13 mouse cellular contexts compared by ENCODE assay signal in genomic region chr7:101696931-101697723, GRCm38 (mm10). TPM values are rescaled to one million over a fixed set of nuclear protein-coding genes. Genes with fewer than 3 reads are reported as not detected.
A peak's percentile ranks its signal among the peaks of the same experiment; 100 is the strongest.
DNase-seq lines count a peak whose midpoint lies in the region; ATAC-seq and TF ChIP-seq lines count a peak whose summit lies in the region.
"Had no signal": no experiment of that assay in that cellular context is flagged by ENCODE, and none has a peak within 500 bp of the region (broad histone marks: within the 10 kb centered on the region; RNA-seq: fewer than 3 reads in every experiment).

No protein-coding gene starts in this region.

- no peak overlapping the region for H3K4me3 ChIP-seq in forebrain, embryonic 15.5 days
- H3K4me3 ChIP-seq in forebrain, embryonic 10.5 days, result no peak overlapping the region
- H3K4me3 ChIP-seq in liver, embryonic 14.5 days (ENCODE audit: insufficient read depth in 1 of 2, low read depth in 2 of 2, low read length in 2 of 2), result no peak overlapping the region
- H3K4me3 ChIP-seq: embryonic facial prominence, embryonic 15.5 days; gastrocnemius, adult 2 months; layer of hippocampus, adult 2 months; limb, embryonic 15.5 days had no signal

- TF ChIP-seq POLR2A in brain, embryonic 14.5 days (IDR thresholded peaks at IDR 0.05; ENCODE audit: borderline replicate concordance, extremely low read depth, insufficient read depth, insufficient read length, poor library complexity, severe bottlenecking), result no peak

- no peak overlapping the region for H3K9ac ChIP-seq in forebrain, embryonic 15.5 days (replicated peaks)
- 0 out of 2 replicates have a peak overlapping the region, but pooled peaks have one; percentile 4 for H3K9ac ChIP-seq in liver, embryonic 14.5 days (replicated peaks)
- H3K9ac ChIP-seq: embryonic facial prominence, embryonic 15.5 days; limb, embryonic 15.5 days had no signal

- peaks cover 14% of the 10 kb centered on the region for H3K4me1 ChIP-seq in forebrain, embryonic 15.5 days
- peaks cover 6% of the 10 kb centered on the region; the same call in 1 of the 2 replicates for H3K4me1 ChIP-seq in forebrain, embryonic 10.5 days
- H3K4me1 ChIP-seq in liver, embryonic 14.5 days (replicated peaks; ENCODE audit: control insufficient read depth in 2 of 2, insufficient read depth in 2 of 2, low read length in 1 of 2), result peaks cover 11 to 19% of the 10 kb centered on the region in 2 experiments
- H3K4me1 ChIP-seq: embryonic facial prominence, embryonic 15.5 days had no signal

- no peak overlapping the region for H3K4me2 ChIP-seq in forebrain, embryonic 15.5 days (replicated peaks)
- no peak overlapping the region; the same call in 1 of the 2 replicates for H3K4me2 ChIP-seq in liver, embryonic 14.5 days (ENCODE audit: low read depth)
- H3K4me2 ChIP-seq: embryonic facial prominence, embryonic 15.5 days; limb, embryonic 15.5 days had no signal

- TF ChIP-seq EP300 in liver, embryonic 14.5 days (IDR thresholded peaks at IDR 0.05; ENCODE audit: low read depth), result peak; percentile 80

- H3K27ac ChIP-seq in forebrain, embryonic 15.5 days (replicated peaks), result no peak overlapping the region
- H3K27ac ChIP-seq in forebrain, embryonic 10.5 days, result no peak overlapping the region
- H3K27ac ChIP-seq in liver, embryonic 14.5 days, result no peak overlapping the region
- H3K27ac ChIP-seq: embryonic facial prominence, embryonic 15.5 days; gastrocnemius, adult 2 months; layer of hippocampus, adult 2 months; limb, embryonic 15.5 days had no signal

- WGBS in forebrain, embryonic 15.5 days, result 46% methylated on average over 10 of the region's 10 CpGs
- 87% methylated on average over 10 of the region's 10 CpGs for WGBS in forebrain, embryonic 10.5 days
- 45% methylated on average over 10 of the region's 10 CpGs for WGBS in liver, embryonic 14.5 days (ENCODE audit: insufficient replicate concordance)

- ATAC-seq in forebrain, embryonic 15.5 days (replicated peaks), result peak; percentile 75
- peak; percentile 91 for ATAC-seq in liver, embryonic 14.5 days (ENCODE audit: insufficient read depth)

- no peaks in the 10 kb centered on the region for H3K9me3 ChIP-seq in forebrain, embryonic 15.5 days
- no peaks in the 10 kb centered on the region for H3K9me3 ChIP-seq in forebrain, embryonic 10.5 days
- no peaks in the 10 kb centered on the region for H3K9me3 ChIP-seq in liver, embryonic 14.5 days (ENCODE audit: control insufficient read depth, low read length)
- H3K9me3 ChIP-seq: embryonic facial prominence, embryonic 15.5 days; limb, embryonic 15.5 days had no signal

- DNase-seq in forebrain, embryonic 10.5 days (ENCODE audit: extremely low spot score, low spot score), result no peak
- DNase-seq in 416B (ENCODE audit: low read depth), result peak; percentile 89
- DNase-seq in brain, embryonic 14.5 days (ENCODE audit: low read depth), result peak; percentile 83
- peak; percentile 19 to 56 (median 52) for DNase-seq in liver, embryonic 14.5 days (ENCODE audit: low read depth in 3 of 3, low spot score in 3 of 3)
- no peak for DNase-seq in adrenal gland, adult (ENCODE audit: inconsistent age in 2 of 2, low spot score in 1 of 2)
- DNase-seq in gastrocnemius, adult 8-10 months (ENCODE audit: low spot score in 2 of 2), result no peak
- DNase-seq in heart, postnatal 10 days, result no peak
- DNase-seq: gastrocnemius, adult 2 months; kidney, adult 18-20 months had no signal

- no peaks in the 10 kb centered on the region for H3K36me3 ChIP-seq in forebrain, embryonic 15.5 days
- peaks cover 8% of the 10 kb centered on the region; the same call in 1 of the 2 replicates for H3K36me3 ChIP-seq in forebrain, embryonic 10.5 days (replicated peaks)
- H3K36me3 ChIP-seq in liver, embryonic 14.5 days (replicated peaks; ENCODE audit: control insufficient read depth, insufficient read depth, low read depth), result no peaks in the 10 kb centered on the region
- H3K36me3 ChIP-seq: embryonic facial prominence, embryonic 15.5 days had no signal

- intact Hi-C loops in heart, postnatal 10 days (cut with DNase I), result no loop called here

- no peaks in the 10 kb centered on the region for H3K27me3 ChIP-seq in forebrain, embryonic 15.5 days
- no peaks in the 10 kb centered on the region for H3K27me3 ChIP-seq in forebrain, embryonic 10.5 days (ENCODE audit: poor library complexity, severe bottlenecking)
- no peaks in the 10 kb centered on the region for H3K27me3 ChIP-seq in liver, embryonic 14.5 days (ENCODE audit: control insufficient read depth, insufficient read depth, low read length)
- H3K27me3 ChIP-seq: embryonic facial prominence, embryonic 15.5 days; limb, embryonic 15.5 days had no signal

- no peak for TF ChIP-seq CTCF in brain, embryonic 14.5 days (IDR thresholded peaks at IDR 0.05; ENCODE audit: borderline replicate concordance, extremely low read depth, insufficient read depth, insufficient read length)
- TF ChIP-seq CTCF in liver, embryonic 14.5 days (IDR thresholded peaks at IDR 0.05; ENCODE audit: low read depth), result no peak

RNA-seq across cellular contexts. Expression of gene Clpb, which starts 33.7 kb away (rescaled TPM):
- 41.8 and 48.0 TPM in 2 replicates for polyA plus RNA-seq in forebrain, embryonic 15.5 days (2015; fragmentation: Nextera tagmentation; extraction: Ambion mirVana)
- polyA plus RNA-seq in forebrain, embryonic 10.5 days (2016; fragmentation: Nextera tagmentation; extraction: Ambion mirVana), result 52.3 and 59.9 TPM in 2 replicates
- 20.1 and 25.4 TPM in 2 replicates for polyA plus RNA-seq in brain, embryonic 14.5 days (2012; rRNA removed)
- polyA plus RNA-seq in liver, embryonic 14.5 days (2012; rRNA removed), result 4.1 and 8.3 TPM in 2 replicates
- polyA plus RNA-seq in liver, embryonic 14.5 days (2014; fragmentation: Nextera tagmentation; extraction: Ambion mirVana), result 18.7 and 20.6 TPM in 2 replicates
- 10 to 100 TPM; 60.4 to 77.8 (median 69.2) TPM for total RNA-seq in gastrocnemius, adult 8-10 months (2022)
- total RNA-seq in heart, postnatal 10 days (2021), result 10 to 100 TPM; 62.7 to 67.0 TPM

Comparison
In these comparisons a context has a peak if more than half of its experiments do, and no peak if none do; other contexts are left out.
1. DNase-seq: peak in 416B (single experiment), brain, embryonic 14.5 days (single experiment) and liver, embryonic 14.5 days (3 of 3); none in forebrain, embryonic 10.5 days (single experiment), adrenal gland, adult (0 of 2), gastrocnemius, adult 8-10 months (0 of 2) and heart, postnatal 10 days (0 of 2).